Mouse (Mus musculus): ENCODE data around the gene Olfr56.
"Not testable (repeated sequence)": the region's sequence is repeated elsewhere in the genome, so short reads cannot be mapped to it uniquely, and the experiment has no call there.

Olfr56 gene

GRCm38 (mm10) chr11:49170576-49170975 is 191.9 kb downstream of the Olfr56 start:
- DNase-seq (ENCODE audit: low spot score) = no peak

GRCm38 (mm10) chr11:49175345-49175744 is 196.7 kb downstream of the Olfr56 start:
- no peak for DNase-seq (ENCODE audit: low spot score)

GRCm38 (mm10) chr11:49176047-49176779 is 197.5 kb downstream of the Olfr56 start:
- DNase-seq (ENCODE audit: low spot score) = not testable (repeated sequence)

DNA sequence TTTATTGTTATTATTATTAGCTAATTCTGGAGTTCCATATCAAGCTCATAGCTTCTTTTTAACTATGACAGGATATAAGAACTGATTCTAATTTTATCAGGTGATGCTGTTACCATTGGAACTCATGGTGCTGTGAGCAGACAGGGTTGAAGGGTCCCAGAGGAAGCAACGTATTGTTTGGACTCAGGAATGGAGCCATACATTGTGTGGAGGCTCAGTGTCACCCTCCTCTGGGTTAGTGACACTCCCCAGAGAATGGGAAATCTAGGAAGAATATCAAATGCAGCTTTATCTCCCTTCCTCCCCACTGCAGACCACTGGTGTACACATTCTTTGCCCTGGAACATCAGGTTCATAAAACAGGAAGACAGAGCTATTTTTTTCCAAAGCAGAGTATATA is 204.5 kb downstream of the Olfr56 start:
- no peak for DNase-seq (ENCODE audit: low spot score)

Measured in ovary, adult 18-20 months (tissue).